Comparison of ENCODE assay signal across 9 mouse cellular contexts in the genomic region with DNA sequence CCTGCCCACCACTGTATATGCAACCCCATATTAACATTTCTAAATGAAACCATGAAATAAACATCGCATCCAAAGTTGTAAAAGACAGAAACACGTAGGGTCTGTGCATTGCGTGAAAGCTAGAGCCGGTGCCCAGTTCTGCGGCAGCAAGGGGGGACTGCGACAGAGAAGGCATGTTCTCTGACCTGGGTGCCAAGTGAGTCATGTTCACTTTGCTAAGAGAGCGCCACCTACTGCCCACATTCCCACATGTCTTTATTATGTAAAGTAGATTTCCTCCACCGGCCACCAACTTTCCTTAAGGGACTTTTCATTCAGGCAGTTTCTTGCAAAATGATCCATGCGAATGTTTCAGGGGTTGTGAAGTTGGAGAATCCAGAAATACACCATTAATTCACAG. TPM values are rescaled to one million over a fixed set of nuclear protein-coding genes. Genes with fewer than 3 reads are reported as not detected.
A peak's percentile ranks its signal among the peaks of the same experiment; 100 is the strongest.
DNase-seq lines count a peak whose midpoint lies in the region; ATAC-seq and TF ChIP-seq lines count a peak whose summit lies in the region.
"Had no signal": no experiment of that assay in that cellular context is flagged by ENCODE, and none has a peak within 500 bp of the region (broad histone marks: within the 10 kb centered on the region; RNA-seq: fewer than 3 reads in every experiment).

No protein-coding gene starts in this region.

- no peak overlapping the region for H3K4me3 ChIP-seq in ES-Bruce4 (ENCODE audit: low read depth, low read length)
- H3K4me3 ChIP-seq in forebrain, embryonic 11.5 days (ENCODE audit: low read depth, low read length), result no peak overlapping the region
- no peak overlapping the region for H3K4me3 ChIP-seq in heart, embryonic 15.5 days
- H3K4me3 ChIP-seq: limb, embryonic 12.5 days had no signal

- DNase-seq in brain, embryonic 14.5 days (ENCODE audit: low read depth), result peak; percentile 85
- DNase-seq in forebrain, embryonic 11.5 days (ENCODE audit: low spot score), result peak; percentile 84
- DNase-seq in layer of hippocampus, adult 18-20 months (ENCODE audit: low spot score in 2 of 2), result peak; percentile 31 to 78
- DNase-seq in lung, postnatal 10 days, result peak; percentile 90
- peak; percentile 75 to 79 for DNase-seq in right cerebral cortex, adult 2 months (ENCODE audit: low spot score in 2 of 2)
- DNase-seq in urinary bladder, postnatal 14 days (ENCODE audit: low spot score), result peak; percentile 84

- H3K9ac ChIP-seq in ES-Bruce4 (ENCODE audit: low read depth, poor library complexity, severe bottlenecking), result no peak overlapping the region
- no peak overlapping the region for H3K9ac ChIP-seq in forebrain, embryonic 11.5 days (ENCODE audit: low read length)
- no peak overlapping the region for H3K9ac ChIP-seq in heart, embryonic 15.5 days
- H3K9ac ChIP-seq: limb, embryonic 12.5 days had no signal

- no peak overlapping the region for H3K4me2 ChIP-seq in forebrain, embryonic 11.5 days (ENCODE audit: low read depth, low read length, severe bottlenecking)
- H3K4me2 ChIP-seq in heart, embryonic 15.5 days, result no peak overlapping the region
- H3K4me2 ChIP-seq: limb, embryonic 12.5 days had no signal

- WGBS in forebrain, embryonic 11.5 days, result 14% methylated on average over 9 of the region's 9 CpGs
- 10% methylated on average over 9 of the region's 9 CpGs for WGBS in heart, embryonic 15.5 days

- no peaks in the 10 kb centered on the region for H3K27me3 ChIP-seq in ES-Bruce4 (ENCODE audit: control insufficient read depth, insufficient read depth, low read length, poor library complexity, severe bottlenecking)
- H3K27me3 ChIP-seq in forebrain, embryonic 11.5 days (ENCODE audit: control insufficient read depth, insufficient read depth, low read length), result no peaks in the 10 kb centered on the region
- no peaks in the 10 kb centered on the region for H3K27me3 ChIP-seq in heart, embryonic 15.5 days
- H3K27me3 ChIP-seq: limb, embryonic 12.5 days had no signal

- no peaks in the 10 kb centered on the region; the same call in 1 of the 2 replicates for H3K9me3 ChIP-seq in ES-Bruce4 (replicated peaks; ENCODE audit: control insufficient read depth, insufficient read depth, low read length, poor library complexity, severe bottlenecking)
- no peaks in the 10 kb centered on the region for H3K9me3 ChIP-seq in forebrain, embryonic 11.5 days (ENCODE audit: control insufficient read depth, low read length)
- no peaks in the 10 kb centered on the region for H3K9me3 ChIP-seq in heart, embryonic 15.5 days (replicated peaks)
- H3K9me3 ChIP-seq: limb, embryonic 12.5 days had no signal

- no peaks in the 10 kb centered on the region for H3K36me3 ChIP-seq in ES-Bruce4 (ENCODE audit: control insufficient read depth, insufficient read depth, low read length, poor library complexity, severe bottlenecking)
- H3K36me3 ChIP-seq in forebrain, embryonic 11.5 days (ENCODE audit: control insufficient read depth, insufficient read depth, low read length), result no peaks in the 10 kb centered on the region
- H3K36me3 ChIP-seq in heart, embryonic 15.5 days, result no peaks in the 10 kb centered on the region
- H3K36me3 ChIP-seq: limb, embryonic 12.5 days had no signal

- ATAC-seq in forebrain, embryonic 11.5 days (replicated peaks; ENCODE audit: low FRiP score), result peak; percentile 9; the same call in 1 of the 2 replicates
- 0 out of 2 replicates have a peak, but pooled peaks have one; percentile 33 for ATAC-seq in heart, embryonic 15.5 days (replicated peaks; ENCODE audit: insufficient number of reproducible peaks, insufficient read depth, low FRiP score, low read depth)

- TF ChIP-seq EP300 in ES-Bruce4 (IDR thresholded peaks at IDR 0.05; ENCODE audit: insufficient read depth, low read depth, low read length), result no peak

- TF ChIP-seq POLR2A in ES-Bruce4 (IDR thresholded peaks at IDR 0.05; ENCODE audit: insufficient read depth, low read length), result no peak
- no peak for TF ChIP-seq POLR2A in brain, embryonic 14.5 days (IDR thresholded peaks at IDR 0.05; ENCODE audit: borderline replicate concordance, extremely low read depth, insufficient read depth, insufficient read length, poor library complexity, severe bottlenecking)

- H3K4me1 ChIP-seq in ES-Bruce4 (ENCODE audit: control insufficient read depth, insufficient read depth, low read length), result no peaks in the 10 kb centered on the region
- H3K4me1 ChIP-seq in forebrain, embryonic 11.5 days (replicated peaks; ENCODE audit: control insufficient read depth, insufficient read depth, low read length), result no peaks in the 10 kb centered on the region
- H3K4me1 ChIP-seq in heart, embryonic 15.5 days (replicated peaks), result peaks cover 16% of the 10 kb centered on the region

- TF ChIP-seq CTCF in ES-Bruce4 (IDR thresholded peaks at IDR 0.05; ENCODE audit: low read depth, low read length), result peak; percentile 51
- peak; percentile 66; the same call in 1 of the 2 replicates for TF ChIP-seq CTCF in brain, embryonic 14.5 days (IDR thresholded peaks at IDR 0.05; ENCODE audit: borderline replicate concordance, extremely low read depth, insufficient read depth, insufficient read length)

- no peak overlapping the region for H3K27ac ChIP-seq in ES-Bruce4 (ENCODE audit: insufficient read depth, low read length)
- no peak overlapping the region for H3K27ac ChIP-seq in forebrain, embryonic 11.5 days (ENCODE audit: low read depth, low read length)
- no peak overlapping the region for H3K27ac ChIP-seq in heart, embryonic 15.5 days
- H3K27ac ChIP-seq: limb, embryonic 12.5 days had no signal

RNA-seq across cellular contexts. Expression of gene Mep1a, which starts 44.0 kb away (rescaled TPM):
- not detected in 2 replicates for polyA plus RNA-seq in ES-Bruce4 (2011; ENCODE audit: insufficient read depth, insufficient read length, low read depth, missing spikeins)
- 0.06 and 0.07 TPM in 2 replicates for polyA plus RNA-seq in brain, embryonic 14.5 days (2012; rRNA removed)
- polyA plus RNA-seq in forebrain, embryonic 11.5 days (2014; fragmentation: Nextera tagmentation; extraction: Ambion mirVana), result not detected in 2 replicates
- not detected in 2 replicates for polyA plus RNA-seq in heart, embryonic 15.5 days (2015; fragmentation: Nextera tagmentation; extraction: Ambion mirVana)
- not detected for total RNA-seq in layer of hippocampus, adult 18-20 months (2021)
- polyA plus RNA-seq: limb, embryonic 12.5 days had no signal
